Mouse (Mus musculus) liver, adult 2 months (tissue): ENCODE measurements around the gene Ankrd11.

Source experiments
- CTCF ChIP-seq: fragments of 200-500 bp; IDR thresholded peaks from 2 replicates; pipeline ENCODE4 v1.5.1; 2011; ENCODE audit warnings: low read depth, low read length, control low read depth
- POLR2A ChIP-seq: fragments of 200-500 bp; IDR thresholded peaks from 2 replicates; pipeline ENCODE4 v1.6.1; 2011; ENCODE audit warnings: low read length, control low read depth; ENCODE audit not compliant: insufficient read depth; ENCODE audit errors: extremely low read depth

GRCm38 (mm10) chr8:122864719-122865129, 177.4 kb downstream of the Ankrd11 start:
- TF ChIP-seq CTCF (no peak), POLR2A (no peak)
